Mouse (Mus musculus): ENCODE measurements around the gene Aldh9a1. TPM values are rescaled to one million over a fixed set of nuclear protein-coding genes. Genes with fewer than 3 reads are reported as not detected.

Aldh9a1 gene
- polyA plus RNA-seq (2015; fragmentation: Nextera tagmentation; extraction: Ambion mirVana), result 38.7 and 53.3 TPM in 2 replicates

DNA sequence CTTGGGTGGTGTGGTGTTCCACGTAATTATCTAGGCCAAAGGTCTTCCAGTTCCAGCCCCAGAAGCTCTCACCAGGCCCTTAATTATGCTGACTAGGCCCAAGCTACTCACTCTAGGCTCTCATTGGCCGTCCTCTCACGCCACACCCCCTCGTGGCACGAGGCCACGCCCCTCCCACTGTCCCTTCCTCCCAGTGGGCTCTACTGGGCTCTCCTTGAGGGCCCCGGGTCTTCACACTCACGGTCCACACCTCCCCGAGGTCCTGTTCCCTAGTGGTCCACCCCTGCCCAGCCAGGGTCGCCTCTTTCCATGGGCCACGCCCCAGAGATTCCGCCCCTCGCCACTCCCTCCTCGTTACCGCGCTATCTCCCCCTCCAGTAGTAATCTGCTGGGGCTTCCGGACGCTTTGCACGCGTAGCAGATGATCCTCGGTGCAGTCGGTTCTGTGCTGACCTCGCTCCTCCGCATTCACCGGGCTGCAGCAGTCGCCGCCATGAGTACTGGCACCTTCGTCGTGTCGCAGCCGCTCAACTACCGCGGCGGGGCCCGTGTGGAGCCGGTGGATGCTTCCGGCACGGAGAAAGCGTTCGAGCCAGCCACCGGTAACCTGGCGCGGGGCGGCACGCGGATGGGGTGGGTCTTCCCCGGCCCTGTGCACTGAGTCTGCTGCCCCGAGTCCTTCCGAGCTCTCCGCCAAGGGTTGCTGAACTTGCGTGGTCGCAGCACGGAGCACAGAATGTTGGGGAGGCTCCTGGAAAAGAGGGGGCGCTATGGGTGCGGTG lies at the start of gene Aldh9a1:
TSS of gene Aldh9a1 (plus strand) at position 177 of the 782 bp plus-strand sequence.
- peak; percentile 97 for ATAC-seq (ENCODE audit: low FRiP score)
- Histone ChIP-seq H3K9ac (replicated peaks) (peak within 1 kb of the TSS; percentile 77), H3K9me3 (replicated peaks) (no peaks in the 10 kb centered on the region), H3K27me3 (replicated peaks) (no peaks in the 10 kb centered on the region), H3K4me3 (replicated peaks) (peak within 1 kb of the TSS; percentile 79), H3K36me3 (peaks cover 9% of the 10 kb centered on the region), H3K4me1 (peaks cover 12% of the 10 kb centered on the region), H3K27ac (replicated peaks) (peak within 1 kb of the TSS; percentile 81), H3K4me2 (peak within 1 kb of the TSS; percentile 85)
- WGBS, result under 1% methylated on average over 55 of the region's 55 CpGs

DNA sequence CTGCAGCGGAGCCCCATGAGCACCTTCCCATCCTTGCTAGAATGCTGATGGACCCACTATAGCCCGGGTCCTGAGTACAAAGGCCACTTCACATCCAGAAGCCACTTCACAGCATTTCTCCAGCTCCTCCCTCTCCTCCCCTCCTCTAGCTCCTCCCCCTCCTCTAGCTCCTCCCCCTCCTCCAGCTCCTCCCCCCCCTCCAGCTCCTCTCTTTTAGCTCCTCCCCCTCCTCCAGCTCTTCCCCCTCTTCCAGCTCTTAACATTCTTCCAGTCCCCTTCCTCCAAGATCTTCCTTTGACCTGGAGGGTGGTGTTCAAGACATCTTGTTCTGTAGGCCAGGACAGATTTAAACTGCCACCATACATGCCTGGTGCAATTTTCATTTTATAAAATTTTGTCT lies 49.7 kb upstream of the Aldh9a1 start:
- no peak for ATAC-seq (ENCODE audit: low FRiP score)
- Histone ChIP-seq H3K9me3 (replicated peaks) (no peaks in the 10 kb centered on the region), H3K4me2 (no peak overlapping the region), H3K4me3 (replicated peaks) (no peak overlapping the region), H3K27ac (replicated peaks) (no peak overlapping the region), H3K36me3 (no peaks in the 10 kb centered on the region), H3K4me1 (no peaks in the 10 kb centered on the region), H3K9ac (replicated peaks) (no peak overlapping the region), H3K27me3 (replicated peaks) (no peaks in the 10 kb centered on the region)
- 80% methylated on average over 2 of the region's 2 CpGs for WGBS

DNA sequence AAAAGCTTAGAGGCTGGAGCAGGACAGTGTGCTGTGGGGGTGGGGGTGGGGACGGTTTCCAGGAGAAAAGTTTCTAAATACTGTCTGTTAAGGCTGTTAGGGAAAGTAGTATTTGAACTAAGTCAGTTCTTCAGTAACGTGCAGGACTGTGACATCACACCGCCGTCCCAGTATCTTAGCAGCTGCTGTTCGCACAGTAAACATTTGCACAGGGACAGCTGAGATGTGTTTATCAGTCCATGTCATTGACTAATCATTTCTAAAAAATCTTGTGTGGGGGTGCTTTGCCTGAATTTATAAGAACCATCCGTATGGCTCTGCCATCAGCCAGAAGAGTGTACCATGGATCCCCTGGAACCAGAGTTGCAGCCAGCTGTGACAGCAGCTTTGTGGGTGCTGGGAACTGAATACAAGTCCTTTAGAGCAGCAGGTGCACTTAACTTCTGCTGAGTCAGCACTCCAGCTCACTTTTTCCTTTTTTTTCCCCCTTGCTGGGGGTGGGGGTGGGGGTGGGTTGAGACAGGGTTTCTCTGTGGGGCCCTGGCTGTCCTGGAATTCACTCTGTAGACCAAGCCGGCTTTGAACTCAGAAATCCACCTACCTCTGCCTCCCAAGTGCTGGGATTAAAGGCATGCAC lies 44.2 kb upstream of the Aldh9a1 start:
- H3K36me3 ChIP-seq, result no peaks in the 10 kb centered on the region
- WGBS, result 69% methylated on average over 7 of the region's 7 CpGs
- no peak overlapping the region for H3K27ac ChIP-seq (replicated peaks)
- ATAC-seq (ENCODE audit: low FRiP score), result no peak
- peaks cover 13% of the 10 kb centered on the region for H3K4me1 ChIP-seq
- H3K9me3 ChIP-seq (replicated peaks), result no peaks in the 10 kb centered on the region
- H3K27me3 ChIP-seq (replicated peaks), result no peaks in the 10 kb centered on the region
- no peak overlapping the region for H3K4me3 ChIP-seq (replicated peaks)
- no peak overlapping the region for H3K4me2 ChIP-seq
- H3K9ac ChIP-seq (replicated peaks), result no peak overlapping the region

DNA sequence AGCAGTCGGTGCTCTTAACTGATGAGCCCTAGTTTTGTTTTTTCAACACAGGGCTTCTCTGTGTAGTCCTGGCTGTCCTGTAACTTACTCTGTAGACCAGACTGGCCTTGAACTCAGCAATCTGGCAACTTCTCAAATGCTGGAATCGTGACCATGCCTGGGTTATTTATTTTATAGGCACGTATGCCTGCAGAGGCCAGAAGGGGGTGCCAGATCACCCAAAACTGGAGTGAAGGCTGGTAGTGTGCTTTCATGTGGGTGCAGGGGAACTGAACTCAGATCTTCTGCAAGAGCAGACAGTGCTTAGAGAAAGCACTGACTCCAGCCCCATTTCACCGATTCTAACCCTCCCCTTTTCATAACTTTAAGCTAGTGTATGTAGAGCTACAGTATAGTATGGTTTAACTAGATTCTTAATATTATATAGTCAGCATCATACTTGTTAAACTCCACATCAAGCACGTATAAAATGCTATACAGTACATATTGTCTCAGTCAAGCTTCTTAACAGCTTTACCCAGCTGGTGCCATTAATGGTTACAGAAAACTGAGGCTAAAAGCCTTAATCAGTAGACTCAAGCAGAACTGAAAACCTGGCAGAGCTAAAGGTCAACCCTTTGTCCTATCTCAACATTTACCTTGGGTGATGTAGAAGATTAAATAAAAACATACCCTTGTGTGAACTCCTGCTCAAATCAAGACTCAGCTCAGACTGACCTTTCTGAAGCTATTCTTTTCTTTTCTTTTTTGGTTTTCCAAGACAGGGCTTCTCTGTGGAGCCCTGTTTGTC lies 43.1 kb upstream of the Aldh9a1 start:
- H3K9me3 ChIP-seq (replicated peaks), result no peaks in the 10 kb centered on the region
- peaks cover under 1% of the 10 kb centered on the region; the same call in 1 of the 2 replicates for H3K36me3 ChIP-seq
- H3K27ac ChIP-seq (replicated peaks), result no peak overlapping the region
- no peaks in the 10 kb centered on the region for H3K27me3 ChIP-seq (replicated peaks)
- H3K9ac ChIP-seq (replicated peaks), result no peak overlapping the region
- no peak overlapping the region for H3K4me2 ChIP-seq
- ATAC-seq (ENCODE audit: low FRiP score), result no peak
- peaks cover 13% of the 10 kb centered on the region for H3K4me1 ChIP-seq
- WGBS, result 64% methylated on average over 5 of the region's 5 CpGs
- no peak overlapping the region for H3K4me3 ChIP-seq (replicated peaks)

DNA sequence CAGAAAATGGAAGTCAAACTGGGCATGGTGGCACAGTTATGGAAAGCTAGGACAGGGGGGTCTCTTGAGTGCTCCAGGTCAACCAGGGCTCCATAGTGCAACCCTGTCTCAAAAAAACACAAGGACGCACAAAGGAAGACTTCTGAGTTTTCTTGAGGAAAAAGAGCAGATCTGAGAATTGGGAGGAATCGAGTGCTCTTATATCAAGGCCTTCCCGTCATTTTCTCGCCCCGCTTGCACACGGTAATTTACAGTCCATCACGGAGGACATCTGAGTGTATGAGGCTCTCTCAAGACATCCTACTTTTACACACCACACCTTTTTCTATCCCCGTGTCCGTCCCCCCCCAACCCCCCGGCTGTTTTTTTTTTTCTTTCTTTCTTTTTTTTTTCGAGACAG lies 42.1 kb upstream of the Aldh9a1 start:
- Histone ChIP-seq H3K27me3 (replicated peaks) (no peaks in the 10 kb centered on the region), H3K9ac (replicated peaks) (no peak overlapping the region), H3K4me3 (replicated peaks) (peak overlapping the region; percentile 82), H3K4me2 (peak overlapping the region; percentile 83), H3K4me1 (peaks cover 13% of the 10 kb centered on the region), H3K27ac (replicated peaks) (peak overlapping the region; percentile 96; the same call in 1 of the 2 replicates), H3K9me3 (replicated peaks) (no peaks in the 10 kb centered on the region), H3K36me3 (peaks cover 6% of the 10 kb centered on the region; the same call in 1 of the 2 replicates)
- 64% methylated on average over 11 of the region's 11 CpGs for WGBS
- no peak for ATAC-seq (ENCODE audit: low FRiP score)

- peaks cover 6% of the 10 kb centered on the region; the same call in 1 of the 2 replicates for H3K36me3 ChIP-seq
- peak within 1 kb of the TSS; percentile 83 for H3K4me2 ChIP-seq
These were observed 41.3 kb upstream of the Aldh9a1 start, which contains the start of gene Tmco1 for GRCm38 (mm10) chr1:167308261-167309054. TSS of gene Tmco1 (plus strand) at chr1:167308378.

DNA sequence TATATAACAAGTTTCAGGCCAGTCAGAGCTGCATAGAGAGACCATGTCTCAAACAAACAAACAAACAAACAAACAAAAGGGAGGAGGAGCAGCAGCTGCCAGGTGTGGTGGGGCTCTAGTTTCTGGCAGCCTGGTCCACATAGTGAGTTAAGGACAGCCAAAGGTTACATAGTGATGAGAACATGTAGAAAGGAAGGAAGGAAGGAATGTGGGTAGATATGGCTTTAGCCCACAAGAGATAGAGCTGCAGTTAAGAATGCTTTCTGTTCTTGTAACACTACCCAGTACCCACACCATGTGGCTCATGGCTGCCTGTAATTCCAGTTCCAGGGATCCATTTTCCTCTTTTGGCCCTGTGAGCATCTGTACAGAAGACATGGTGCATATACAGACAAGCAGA lies 37.4 kb upstream of the Aldh9a1 start:
- no peaks in the 10 kb centered on the region for H3K9me3 ChIP-seq (replicated peaks)
- no peak overlapping the region for H3K27ac ChIP-seq (replicated peaks)
- peaks cover 9% of the 10 kb centered on the region for H3K4me1 ChIP-seq
- ATAC-seq (ENCODE audit: low FRiP score), result no peak
- no peak overlapping the region for H3K9ac ChIP-seq (replicated peaks)
- H3K4me3 ChIP-seq (replicated peaks), result no peak overlapping the region
- H3K4me2 ChIP-seq, result no peak overlapping the region
- peaks cover 20% of the 10 kb centered on the region for H3K36me3 ChIP-seq
- H3K27me3 ChIP-seq (replicated peaks), result no peaks in the 10 kb centered on the region

More at GRCm38 (mm10) chr1:167308261-167309054, 41.3 kb upstream of the Aldh9a1 start, which contains the start of gene Tmco1:
- Histone ChIP-seq H3K9me3 (replicated peaks) (no peaks in the 10 kb centered on the region), H3K9ac (replicated peaks) (peak within 1 kb of the TSS; percentile 86), H3K27ac (replicated peaks) (peak within 1 kb of the TSS; percentile 96), H3K4me1 (peaks cover 13% of the 10 kb centered on the region), H3K4me3 (replicated peaks) (peak within 1 kb of the TSS; percentile 82), H3K27me3 (replicated peaks) (no peaks in the 10 kb centered on the region)
- ATAC-seq (ENCODE audit: low FRiP score), result peak; percentile 99
- under 1% methylated on average over 82 of the region's 82 CpGs for WGBS

- Histone ChIP-seq H3K27ac (replicated peaks) (no peak overlapping the region), H3K27me3 (replicated peaks) (no peaks in the 10 kb centered on the region), H3K4me2 (no peak overlapping the region), H3K4me3 (replicated peaks) (no peak overlapping the region), H3K36me3 (peaks cover 26% of the 10 kb centered on the region), H3K9me3 (replicated peaks) (no peaks in the 10 kb centered on the region), H3K9ac (replicated peaks) (no peak overlapping the region), H3K4me1 (peaks cover 5% of the 10 kb centered on the region)
- 89% methylated on average over 4 of the region's 4 CpGs for WGBS
- ATAC-seq (ENCODE audit: low FRiP score), result no peak
These were observed 36.6 kb upstream of the Aldh9a1 start for GRCm38 (mm10) chr1:167313220-167313619.

DNA sequence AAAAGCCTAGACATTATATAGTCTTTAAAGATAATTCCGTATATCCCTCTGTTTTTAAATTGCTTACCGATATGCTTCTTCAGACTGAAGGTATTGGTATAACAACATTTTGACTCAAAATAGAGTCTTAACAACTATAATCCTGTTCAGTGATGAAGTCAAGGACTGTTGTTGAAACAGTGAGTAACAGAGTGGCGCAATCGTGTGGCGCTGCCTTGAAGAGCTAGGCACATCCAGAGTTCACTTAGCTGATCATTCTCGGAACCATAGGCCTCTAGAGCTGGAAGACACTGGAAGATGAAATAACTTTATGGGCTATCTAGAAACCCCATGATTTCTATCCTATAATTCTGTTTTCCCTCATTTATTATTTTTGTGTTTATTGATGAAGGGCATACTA lies 28.1 kb upstream of the Aldh9a1 start:
- H3K27ac ChIP-seq (replicated peaks), result no peak overlapping the region
- H3K9ac ChIP-seq (replicated peaks), result no peak overlapping the region
- no peak overlapping the region for H3K4me2 ChIP-seq
- peaks cover 69% of the 10 kb centered on the region for H3K36me3 ChIP-seq
- WGBS, result 98% methylated on average over 6 of the region's 6 CpGs
- no peaks in the 10 kb centered on the region for H3K4me1 ChIP-seq
- no peak for ATAC-seq (ENCODE audit: low FRiP score)
- no peaks in the 10 kb centered on the region for H3K9me3 ChIP-seq (replicated peaks)
- no peak overlapping the region for H3K4me3 ChIP-seq (replicated peaks)
- H3K27me3 ChIP-seq (replicated peaks), result no peaks in the 10 kb centered on the region

DNA sequence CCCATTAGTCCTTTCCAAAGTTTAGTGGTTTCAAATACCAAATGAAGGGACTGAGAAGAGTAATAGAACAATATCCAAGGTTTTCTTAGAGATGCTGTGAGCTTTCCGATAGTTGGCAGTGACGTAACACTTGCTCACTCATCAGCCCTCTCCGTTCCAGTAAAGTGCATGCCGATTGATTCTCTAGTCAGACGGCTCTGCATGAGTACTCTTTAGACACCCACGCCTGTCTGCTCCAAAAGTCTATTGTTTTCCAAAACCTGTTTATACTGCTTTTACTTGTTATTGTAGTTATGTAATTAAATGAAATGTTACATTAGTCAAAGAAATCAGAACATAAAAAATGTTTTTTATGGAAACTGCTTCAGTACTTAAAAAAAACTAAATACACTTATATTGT lies 21.0 kb upstream of the Aldh9a1 start:
- 93% methylated on average over 6 of the region's 6 CpGs for WGBS
- Histone ChIP-seq H3K4me2 (no peak overlapping the region), H3K4me3 (replicated peaks) (no peak overlapping the region), H3K9me3 (replicated peaks) (no peaks in the 10 kb centered on the region), H3K9ac (replicated peaks) (no peak overlapping the region), H3K27ac (replicated peaks) (no peak overlapping the region), H3K4me1 (no peaks in the 10 kb centered on the region), H3K27me3 (replicated peaks) (no peaks in the 10 kb centered on the region), H3K36me3 (peaks cover 55% of the 10 kb centered on the region)
- ATAC-seq (ENCODE audit: low FRiP score), result no peak

DNA sequence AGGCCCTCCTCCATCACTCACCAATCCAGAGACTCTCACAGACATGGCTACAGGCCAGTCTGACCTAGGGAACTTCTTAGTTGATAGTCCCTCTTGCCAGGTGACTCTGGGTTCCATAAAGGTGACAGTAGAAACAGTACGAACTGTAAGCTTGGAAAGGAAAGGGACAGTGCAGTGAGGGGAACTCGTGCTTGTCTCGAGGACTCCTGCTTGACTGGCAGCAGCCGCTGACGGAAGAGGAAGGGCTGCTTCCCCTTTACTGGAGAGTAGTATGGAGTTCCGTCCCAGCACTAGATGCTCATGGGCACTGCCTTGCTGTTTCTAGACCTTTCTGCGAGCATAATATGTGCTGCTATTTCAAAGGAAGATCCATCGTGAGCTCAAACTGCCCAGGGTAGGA lies 18.7 kb upstream of the Aldh9a1 start:
- Histone ChIP-seq H3K4me1 (no peaks in the 10 kb centered on the region), H3K9me3 (replicated peaks) (no peaks in the 10 kb centered on the region), H3K27ac (replicated peaks) (no peak overlapping the region), H3K4me3 (replicated peaks) (no peak overlapping the region), H3K27me3 (replicated peaks) (no peaks in the 10 kb centered on the region), H3K4me2 (no peak overlapping the region), H3K9ac (replicated peaks) (no peak overlapping the region), H3K36me3 (peaks cover 48% of the 10 kb centered on the region)
- no peak for ATAC-seq (ENCODE audit: low FRiP score)
- WGBS, result 92% methylated on average over 8 of the region's 8 CpGs

Data from neural tube, embryonic 15.5 days (tissue).